In the genomic region with DNA sequence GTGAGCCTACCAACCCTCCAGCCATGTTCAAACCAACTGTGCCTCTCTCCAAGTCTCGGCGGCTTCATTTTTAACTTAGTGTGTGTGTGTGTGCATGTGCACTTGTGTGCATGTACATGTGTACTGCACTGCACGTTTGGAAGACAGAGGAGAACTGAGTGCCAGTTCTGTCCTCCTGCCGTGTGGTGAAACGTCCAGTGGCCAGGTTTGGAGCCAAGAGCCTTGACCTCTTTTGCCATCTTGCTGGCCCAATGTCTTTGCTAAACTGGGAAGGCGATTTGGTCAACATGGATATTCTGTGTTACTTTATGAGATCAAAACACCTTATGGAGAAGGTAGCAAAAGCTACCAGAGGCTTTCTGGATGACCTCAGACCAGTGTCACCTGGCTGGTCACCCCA, we compare ENCODE assay signal across 25 mouse cellular contexts.
DNase-seq lines count a peak whose midpoint lies in the region; ATAC-seq and TF ChIP-seq lines count a peak whose summit lies in the region.
"Had no signal": no experiment of that assay in that cellular context is flagged by ENCODE, and none has a peak within 500 bp of the region (broad histone marks: within the 10 kb centered on the region; RNA-seq: fewer than 3 reads in every experiment).

No protein-coding gene starts in this region.

- intact Hi-C loops in gastrocnemius, adult 2 months (cut with DNase I) = loop anchor here (5.0 kb wide), 1 partner anchor 83 kb away; no protein-coding TSS in a partner anchor

- H3K36me3 ChIP-seq in midbrain, embryonic 10.5 days = no peaks in the 10 kb centered on the region
- no peaks in the 10 kb centered on the region for H3K36me3 ChIP-seq in midbrain, embryonic 14.5 days (ENCODE audit: control insufficient read depth, insufficient read depth, low read length)
- H3K36me3 ChIP-seq: embryonic facial prominence, embryonic 10.5 days; embryonic facial prominence, embryonic 12.5 days; forebrain, embryonic 12.5 days; G1E had no signal

- no peak overlapping the region for H3K4me2 ChIP-seq in midbrain, embryonic 14.5 days (ENCODE audit: low read length)
- H3K4me2 ChIP-seq: embryonic facial prominence, embryonic 12.5 days; forebrain, embryonic 12.5 days had no signal

- H3K27ac ChIP-seq in gastrocnemius, adult 2 months = peak overlapping the region; percentile 77
- H3K27ac ChIP-seq in midbrain, embryonic 10.5 days (replicated peaks) = peak overlapping the region; percentile 46; the same call in 1 of the 2 replicates
- no peak overlapping the region for H3K27ac ChIP-seq in midbrain, embryonic 14.5 days (replicated peaks; ENCODE audit: low read depth, low read length)
- H3K27ac ChIP-seq: embryonic facial prominence, embryonic 10.5 days; embryonic facial prominence, embryonic 12.5 days; forebrain, embryonic 12.5 days had no signal

- peaks cover 34% of the 10 kb centered on the region for H3K27me3 ChIP-seq in midbrain, embryonic 10.5 days (ENCODE audit: low read depth, poor library complexity, severe bottlenecking)
- H3K27me3 ChIP-seq in midbrain, embryonic 14.5 days (ENCODE audit: control insufficient read depth, insufficient read depth, low read length) = no peaks in the 10 kb centered on the region
- H3K27me3 ChIP-seq: CH12.LX; embryonic facial prominence, embryonic 12.5 days; forebrain, embryonic 12.5 days had no signal

- TF ChIP-seq CTCF in gastrocnemius, adult 2 months (IDR thresholded peaks at IDR 0.05) = no peak

- WGBS in midbrain, embryonic 10.5 days = 93% methylated on average over 6 of the region's 6 CpGs
- WGBS in midbrain, embryonic 14.5 days = 95% methylated on average over 6 of the region's 6 CpGs

- no peaks in the 10 kb centered on the region for H3K9me3 ChIP-seq in midbrain, embryonic 10.5 days (replicated peaks)
- no peaks in the 10 kb centered on the region for H3K9me3 ChIP-seq in midbrain, embryonic 14.5 days (ENCODE audit: control insufficient read depth, low read length)
- H3K9me3 ChIP-seq: embryonic facial prominence, embryonic 10.5 days; embryonic facial prominence, embryonic 12.5 days; forebrain, embryonic 12.5 days had no signal

- no peak overlapping the region for H3K4me3 ChIP-seq in gastrocnemius, adult 2 months
- H3K4me3 ChIP-seq in midbrain, embryonic 10.5 days = no peak overlapping the region
- no peak overlapping the region for H3K4me3 ChIP-seq in midbrain, embryonic 14.5 days (replicated peaks; ENCODE audit: low read depth, low read length)
- H3K4me3 ChIP-seq: embryonic facial prominence, embryonic 10.5 days; embryonic facial prominence, embryonic 12.5 days; forebrain, embryonic 12.5 days had no signal

- DNase-seq in adrenal gland, adult 2 months = peak; percentile 25
- DNase-seq in adrenal gland, adult (ENCODE audit: inconsistent age in 2 of 2, low spot score in 1 of 2) = no peak
- DNase-seq in adrenal gland, postnatal 14 days = peak; percentile 24
- no peak for DNase-seq in adrenal gland, postnatal 4 days (ENCODE audit: low spot score in 2 of 2)
- DNase-seq in gastrocnemius, adult 2 months = no peak
- DNase-seq in gastrocnemius, postnatal 10 days = no peak
- DNase-seq in midbrain, embryonic 10.5 days (ENCODE audit: low spot score) = no peak
- no peak for DNase-seq in midbrain, embryonic 14.5 days
- DNase-seq: adrenal gland, adult 8-10 months; B cell, adult 2 months; cerebellum, adult 11-12 months; cerebellum, adult 2 months; cerebellum, adult 9-10 months; cerebellum, postnatal 10 days; cerebellum, postnatal 25 days; forebrain, postnatal 0 days had no signal

- no peak for ATAC-seq in midbrain, embryonic 14.5 days (ENCODE audit: low FRiP score, low TSS enrichment)
- ATAC-seq: activated CD4-positive, CD25-positive, alpha-beta regulatory T cell, adult 4 months; CD4-positive, CD25-positive, alpha-beta regulatory T cell, adult 4 months; forebrain, embryonic 14.5 days; forebrain, postnatal 0 days; Patski had no signal

- H3K9ac ChIP-seq in midbrain, embryonic 14.5 days (replicated peaks; ENCODE audit: low read length) = no peak overlapping the region
- H3K9ac ChIP-seq: embryonic facial prominence, embryonic 12.5 days; forebrain, embryonic 12.5 days; forebrain, postnatal 0 days had no signal

- H3K4me1 ChIP-seq in midbrain, embryonic 10.5 days = peaks cover 56% of the 10 kb centered on the region
- H3K4me1 ChIP-seq in midbrain, embryonic 14.5 days (ENCODE audit: control insufficient read depth, insufficient read depth, low read length) = peaks cover 11% of the 10 kb centered on the region

Comparison
In these comparisons a context has a peak if more than half of its experiments do, and no peak if none do; other contexts are left out.
1. DNase-seq: peak in adrenal gland, adult 2 months (single experiment) and adrenal gland, postnatal 14 days (single experiment); none in adrenal gland, adult (0 of 2), adrenal gland, postnatal 4 days (0 of 2), gastrocnemius, adult 2 months (single experiment), gastrocnemius, postnatal 10 days (single experiment), midbrain, embryonic 10.5 days (single experiment) and midbrain, embryonic 14.5 days (single experiment).